Comparison of ENCODE assay signal across 8 mouse cellular contexts in genomic region chr11:97556569-97557408, GRCm38 (mm10). TPM values are rescaled to one million over a fixed set of nuclear protein-coding genes. Genes with fewer than 3 reads are reported as not detected.
DNase-seq lines count a peak whose midpoint lies in the region; ATAC-seq and TF ChIP-seq lines count a peak whose summit lies in the region.

No protein-coding gene starts in this region.

- DNase-seq in adrenal gland, adult (ENCODE audit: inconsistent age in 2 of 2, low spot score in 1 of 2): peak; percentile 80 to 88
- no peak for DNase-seq in adrenal gland, adult 8-10 months
- DNase-seq in ES-E14 (ENCODE audit: low read depth, low spot score): no peak
- DNase-seq in cerebellum, postnatal 10 days: peak; percentile 93 to 96
- DNase-seq in gastrocnemius, postnatal 14 days: peak; percentile 74
- DNase-seq in layer of hippocampus, adult 9-11 months: peak; percentile 91
- DNase-seq in midbrain, embryonic 10.5 days (ENCODE audit: low spot score): peak; percentile 76
- DNase-seq in stomach, postnatal 0 days (ENCODE audit: low spot score): peak; percentile 77

- no peak overlapping the region for H3K9ac ChIP-seq in ES-E14 (ENCODE audit: insufficient read depth, low read depth, low read length, poor library complexity, severe bottlenecking)
- H3K9ac ChIP-seq in stomach, postnatal 0 days (ENCODE audit: low read length): no peak overlapping the region

- no peak overlapping the region for H3K27ac ChIP-seq in ES-E14 (ENCODE audit: insufficient read depth, low read depth, low read length, poor library complexity, severe bottlenecking)
- H3K27ac ChIP-seq in midbrain, embryonic 10.5 days (replicated peaks): peak overlapping the region; percentile 68
- no peak overlapping the region for H3K27ac ChIP-seq in stomach, postnatal 0 days (replicated peaks)

- no peaks in the 10 kb centered on the region for H3K36me3 ChIP-seq in ES-E14 (ENCODE audit: control insufficient read depth, insufficient read depth, low read length, poor library complexity, severe bottlenecking)
- H3K36me3 ChIP-seq in midbrain, embryonic 10.5 days: no peaks in the 10 kb centered on the region
- no peaks in the 10 kb centered on the region for H3K36me3 ChIP-seq in stomach, postnatal 0 days (ENCODE audit: control insufficient read depth, insufficient read depth, low read length)

- TF ChIP-seq CTCF in stomach, postnatal 0 days (IDR thresholded peaks at IDR 0.05; ENCODE audit: low read depth): peak; percentile 71

- no peak for TF ChIP-seq EP300 in stomach, postnatal 0 days (optimal IDR thresholded peaks at IDR 0.05)

- intact Hi-C loops in gastrocnemius, postnatal 14 days (cut with DNase I; ENCODE audit: low total_unique reads): loop anchor here (2.0 to 5.0 kb wide), 2 partner anchors 26 to 34 kb away; no protein-coding TSS in a partner anchor

- no peaks in the 10 kb centered on the region for H3K9me3 ChIP-seq in ES-E14 (ENCODE audit: control insufficient read depth, insufficient read depth, low read depth, low read length)
- no peaks in the 10 kb centered on the region for H3K9me3 ChIP-seq in midbrain, embryonic 10.5 days (replicated peaks)
- H3K9me3 ChIP-seq in stomach, postnatal 0 days (ENCODE audit: control insufficient read depth, low read length): no peaks in the 10 kb centered on the region

- H3K4me1 ChIP-seq in ES-E14 (ENCODE audit: control insufficient read depth in 2 of 2, insufficient read depth in 2 of 2, low read length in 2 of 2, poor library complexity in 1 of 2): peaks cover 0 to 26% of the 10 kb centered on the region in 2 experiments; a peak in 2 of 4 replicates
- H3K4me1 ChIP-seq in midbrain, embryonic 10.5 days: peaks cover 96% of the 10 kb centered on the region
- no peaks in the 10 kb centered on the region for H3K4me1 ChIP-seq in stomach, postnatal 0 days (replicated peaks; ENCODE audit: control insufficient read depth, insufficient read depth)

- WGBS in midbrain, embryonic 10.5 days: 8% methylated on average over 7 of the region's 7 CpGs
- WGBS in stomach, postnatal 0 days: 24% methylated on average over 7 of the region's 7 CpGs

- in situ Hi-C loops in ES-E14 (cut with MboI; ENCODE audit: low sequenced_read_pairs in 2 of 2, unreplicated experiment in 2 of 2): no loop called here

- H3K27me3 ChIP-seq in midbrain, embryonic 10.5 days (ENCODE audit: low read depth, poor library complexity, severe bottlenecking): peaks cover 91% of the 10 kb centered on the region
- H3K27me3 ChIP-seq in stomach, postnatal 0 days (ENCODE audit: control insufficient read depth, insufficient read depth, low read length): peaks cover under 1% of the 10 kb centered on the region; the same call in 1 of the 2 replicates

- ATAC-seq in stomach, postnatal 0 days (ENCODE audit: low FRiP score, low TSS enrichment): no peak

- no peak overlapping the region for H3K4me2 ChIP-seq in stomach, postnatal 0 days (replicated peaks; ENCODE audit: low read depth)

- no peak overlapping the region for H3K4me3 ChIP-seq in ES-E14 (ENCODE audit: insufficient read depth in 1 of 2, low read depth in 1 of 2, low read length in 2 of 2, poor library complexity in 1 of 2, severe bottlenecking in 1 of 2)
- peak overlapping the region; percentile 26; the same call in 1 of the 2 replicates for H3K4me3 ChIP-seq in midbrain, embryonic 10.5 days
- H3K4me3 ChIP-seq in stomach, postnatal 0 days (ENCODE audit: low read depth, low read length): no peak overlapping the region

TF ChIP-seq in ES-E14, 5 proteins besides CTCF, POLR2A, EP300 and RAD21:
- TF ChIP-seq HCFC1 (IDR thresholded peaks at IDR 0.05; ENCODE audit: borderline replicate concordance, insufficient read depth, low read length) (no peak), ZC3H11A (IDR thresholded peaks at IDR 0.05; ENCODE audit: borderline replicate concordance, low read depth, low read length) (no peak), CHD2 (IDR thresholded peaks at IDR 0.05; ENCODE audit: low read depth, low read length) (0 out of 2 replicates have a peak, but pooled peaks have one; percentile 39), MAFK (IDR thresholded peaks at IDR 0.05; ENCODE audit: insufficient read depth, low read depth, low read length) (no peak)

RNA-seq across cellular contexts. Expression of gene Srcin1, which starts 19.2 kb away (rescaled TPM):
- 10 to 100 TPM; 10.7 to 37.6 (median 19.9) TPM for total RNA-seq in adrenal gland, adult 8-10 months (2022)
- 2.4 and 4.1 TPM in 2 replicates for total RNA-seq in ES-E14 (2012; rRNA removed)
- total RNA-seq in gastrocnemius, postnatal 14 days (2021): under 1 TPM; 0.51 to 0.64 TPM
- polyA plus RNA-seq in midbrain, embryonic 10.5 days (2016; fragmentation: Nextera tagmentation; extraction: Ambion mirVana): 0.89 and 1.6 TPM in 2 replicates
- polyA plus RNA-seq in stomach, postnatal 0 days (2015; fragmentation: Nextera tagmentation; extraction: Ambion mirVana): 0.49 and 0.50 TPM in 2 replicates

RNA-seq across cellular contexts. Expression of gene 4933428G20Rik, which starts 56.6 kb away (rescaled TPM):
- under 1 TPM in 3 of 4 experiments, not detected in 1; 0.35 to 0.80 (median 0.45) TPM for total RNA-seq in adrenal gland, adult 8-10 months (2022)
- total RNA-seq in ES-E14 (2012; rRNA removed): 0.36 and 0.63 TPM in 2 replicates
- total RNA-seq in gastrocnemius, postnatal 14 days (2021): not detected
- 0.25 and 0.28 TPM in 2 replicates for polyA plus RNA-seq in midbrain, embryonic 10.5 days (2016; fragmentation: Nextera tagmentation; extraction: Ambion mirVana)
- polyA plus RNA-seq in stomach, postnatal 0 days (2015; fragmentation: Nextera tagmentation; extraction: Ambion mirVana): 0.16 and 0.25 TPM in 2 replicates

Comparison
In these comparisons a context has a peak if more than half of its experiments do, and no peak if none do; other contexts are left out.
1. DNase-seq: peak in adrenal gland, adult (2 of 2), cerebellum, postnatal 10 days (2 of 2), gastrocnemius, postnatal 14 days (single experiment), layer of hippocampus, adult 9-11 months (single experiment), midbrain, embryonic 10.5 days (single experiment) and stomach, postnatal 0 days (single experiment); none in adrenal gland, adult 8-10 months (single experiment) and ES-E14 (single experiment).